Mouse (Mus musculus) liver, embryonic 11.5 days (tissue): ENCODE results near the gene Gm9780. TPM values are rescaled to one million over a fixed set of nuclear protein-coding genes. Genes with fewer than 3 reads are reported as not detected.
"Not testable (repeated sequence)": the region's sequence is repeated elsewhere in the genome, so short reads cannot be mapped to it uniquely, and the experiment has no call there.

ENCODE experiments used
- ATAC-seq: fragments of 200-750 bp; cut with Nextera tagmentation; replicated peaks from 2 replicates; pipeline ENCODE4 v1.8.0; 2017; ENCODE audit warnings: moderate number of reproducible peaks, mild to moderate bottlenecking, moderate TSS enrichment, moderate library complexity; ENCODE audit not compliant: low FRiP score
- DNase-seq: peaks from one replicate; pipeline ENCODE4 v3.0.0-alpha.2; 2017; ENCODE audit warnings: low spot score
- H3K27ac ChIP-seq: fragments of 300-500 bp; sonication (generic); 2 replicates; pipeline ENCODE4 v1.5.1; 2014; ENCODE audit warnings: mild to moderate bottlenecking, low read depth, low read length, control low read depth
- H3K27me3 ChIP-seq: fragments of 300-500 bp; sonication (generic); replicated peaks from 2 replicates; pipeline ENCODE4 v1.6.1; 2014; ENCODE audit warnings: low read length, mixed read lengths; ENCODE audit not compliant: control insufficient read depth, insufficient read depth
- H3K36me3 ChIP-seq: fragments of 300-500 bp; sonication (generic); 2 replicates; pipeline ENCODE4 v1.6.1; 2014; ENCODE audit warnings: mild to moderate bottlenecking, low read length, moderate library complexity, mixed read lengths; ENCODE audit not compliant: control insufficient read depth, insufficient read depth
- H3K4me1 ChIP-seq: fragments of 300-500 bp; sonication (generic); replicated peaks from 2 replicates; pipeline ENCODE4 v1.6.1; 2014; ENCODE audit warnings: low read length, mixed read lengths; ENCODE audit not compliant: control insufficient read depth, insufficient read depth
- H3K4me2 ChIP-seq: fragments of 300-500 bp; sonication (generic); 2 replicates; pipeline ENCODE4 v1.6.1; 2014; ENCODE audit warnings: mild to moderate bottlenecking, control low read depth, moderate library complexity
- H3K4me3 ChIP-seq: fragments of 300-500 bp; sonication (generic); 2 replicates; pipeline ENCODE4 v1.5.1; 2014; ENCODE audit warnings: low read depth, low read length, control low read depth
- H3K9ac ChIP-seq: fragments of 300-500 bp; sonication (generic); 2 replicates; pipeline ENCODE4 v1.6.1; 2014; ENCODE audit warnings: low read depth, low read length, control low read depth
- H3K9me3 ChIP-seq: fragments of 300-500 bp; sonication (generic); 2 replicates; pipeline ENCODE4 v1.6.1; 2016; ENCODE audit warnings: low read length, inconsistent platforms, mixed read lengths; ENCODE audit not compliant: control insufficient read depth
- WGBS: fragments of 180-500 bp; shearing (Covaris S2); extraction: QIAGEN DNeasy Blood & Tissue Kit; methylation state at CpG from one replicate; pipeline ENCODE4 v1.1.7; 2014; 5-methylcytosine and 5-hydroxymethylcytosine counted together
- polyA plus RNA-seq: library from polyadenylated mRNA; unstranded; fragments of >200 nt; fragmentation: Nextera tagmentation; extraction: Ambion mirVana; gene quantifications from 2 replicates; pipeline ENCODE4 v1.2.1, GENCODE M21; 2014

Gene Gm9780
- polyA plus RNA-seq, 1 experiment from 2014 or later: 1.5 TPM

GRCm38 (mm10) chr14:26048767-26049166 lies 6.3 kb upstream of the Gm9780 start:
- H3K9ac ChIP-seq, H3K9me3 ChIP-seq, H3K36me3 ChIP-seq, H3K4me1 ChIP-seq, H3K27ac ChIP-seq, H3K4me2 ChIP-seq, H3K4me3 ChIP-seq, H3K27me3 ChIP-seq, DNase-seq, ATAC-seq: not testable (repeated sequence)
- WGBS: no CpG with 5 or more reads among the region's 9 CpGs

GRCm38 (mm10) chr14:26047026-26047425 lies 4.5 kb upstream of the Gm9780 start:
- ATAC-seq, H3K36me3 ChIP-seq, H3K27me3 ChIP-seq, H3K4me3 ChIP-seq, H3K4me1 ChIP-seq, H3K9ac ChIP-seq, DNase-seq, H3K27ac ChIP-seq, H3K4me2 ChIP-seq, H3K9me3 ChIP-seq: not testable (repeated sequence)
- no CpG with 5 or more reads among the region's 8 CpGs for whole genome bisulfite sequencing

- no CpG with 5 or more reads among the region's 5 CpGs for WGBS
- H3K27ac ChIP-seq, H3K4me3 ChIP-seq, H3K9ac ChIP-seq, H3K9me3 ChIP-seq, H3K36me3 ChIP-seq, H3K4me1 ChIP-seq, H3K27me3 ChIP-seq, ATAC-seq, H3K4me2 ChIP-seq, DNase-seq: not testable (repeated sequence)
Observed at GRCm38 (mm10) chr14:26045007-26045406, 2.5 kb upstream of the Gm9780 start.

- not testable (repeated sequence) for H3K9me3 ChIP-seq, H3K9ac ChIP-seq, H3K36me3 ChIP-seq, ATAC-seq, H3K27me3 ChIP-seq, H3K4me1 ChIP-seq, DNase-seq, H3K4me3 ChIP-seq, H3K27ac ChIP-seq, H3K4me2 ChIP-seq
- WGBS: no CpG with 5 or more reads among the region's 6 CpGs
Observed at GRCm38 (mm10) chr14:26035439-26035838, 7.1 kb downstream of the Gm9780 start.

GRCm38 (mm10) chr14:26034364-26034763 lies 8.1 kb downstream of the Gm9780 start:
- not testable (repeated sequence) for H3K4me3 ChIP-seq, DNase-seq, H3K9me3 ChIP-seq, H3K36me3 ChIP-seq, ATAC-seq, H3K27ac ChIP-seq, H3K27me3 ChIP-seq, H3K9ac ChIP-seq, H3K4me2 ChIP-seq, H3K4me1 ChIP-seq
- no CpG with 5 or more reads among the region's 3 CpGs for WGBS

- not testable (repeated sequence) for H3K9ac ChIP-seq, H3K4me2 ChIP-seq, DNase-seq, H3K27ac ChIP-seq, H3K4me1 ChIP-seq, H3K4me3 ChIP-seq, H3K36me3 ChIP-seq, H3K9me3 ChIP-seq, H3K27me3 ChIP-seq, ATAC-seq
- no CpG with 5 or more reads among the region's 12 CpGs for WGBS
Observed at GRCm38 (mm10) chr14:26025653-26026052, 16.9 kb downstream of the Gm9780 start.

GRCm38 (mm10) chr14:26022831-26023230 lies 19.7 kb downstream of the Gm9780 start:
- not testable (repeated sequence) for H3K9ac ChIP-seq, H3K27ac ChIP-seq, ATAC-seq, H3K4me2 ChIP-seq, H3K36me3 ChIP-seq, H3K9me3 ChIP-seq, H3K4me3 ChIP-seq, DNase-seq, H3K27me3 ChIP-seq, H3K4me1 ChIP-seq
- no CpG with 5 or more reads among the region's 6 CpGs for WGBS

GRCm38 (mm10) chr14:26021555-26021954 lies 21.0 kb downstream of the Gm9780 start:
- H3K4me1 ChIP-seq, H3K4me2 ChIP-seq, H3K4me3 ChIP-seq, ATAC-seq, H3K27ac ChIP-seq, H3K36me3 ChIP-seq, H3K9me3 ChIP-seq, H3K9ac ChIP-seq, DNase-seq, H3K27me3 ChIP-seq: not testable (repeated sequence)
- no CpG with 5 or more reads among the region's 9 CpGs for WGBS

- not testable (repeated sequence) for H3K9me3 ChIP-seq, H3K4me1 ChIP-seq, H3K27ac ChIP-seq, H3K4me3 ChIP-seq, ATAC-seq, DNase-seq, H3K4me2 ChIP-seq, H3K9ac ChIP-seq, H3K27me3 ChIP-seq, H3K36me3 ChIP-seq
- WGBS: no CpG with 5 or more reads among the region's 7 CpGs
Observed at GRCm38 (mm10) chr14:26016414-26016813, 26.1 kb downstream of the Gm9780 start.
